Mouse (Mus musculus): ENCODE results near the gene Tsga10.
"Not testable (repeated sequence)": the region's sequence is repeated elsewhere in the genome, so short reads cannot be mapped to it uniquely, and the experiment has no call there.

Gene Tsga10

GRCm38 (mm10) chr1:37719761-37720640 lies 146.2 kb downstream of the Tsga10 start, which contains the start of gene 2010300C02Rik:
2010300C02Rik (minus strand) TSS chr1:37720085.
- DNase-seq (ENCODE audit: low read depth, low spot score), result peak; percentile 61

GRCm38 (mm10) chr1:37719030-37719723 lies 147.1 kb downstream of the Tsga10 start:
- no peak for DNase-seq (ENCODE audit: low read depth, low spot score)

GRCm38 (mm10) chr1:37718516-37718915 lies 147.7 kb downstream of the Tsga10 start:
- DNase-seq (ENCODE audit: low read depth, low spot score), result no peak

DNA sequence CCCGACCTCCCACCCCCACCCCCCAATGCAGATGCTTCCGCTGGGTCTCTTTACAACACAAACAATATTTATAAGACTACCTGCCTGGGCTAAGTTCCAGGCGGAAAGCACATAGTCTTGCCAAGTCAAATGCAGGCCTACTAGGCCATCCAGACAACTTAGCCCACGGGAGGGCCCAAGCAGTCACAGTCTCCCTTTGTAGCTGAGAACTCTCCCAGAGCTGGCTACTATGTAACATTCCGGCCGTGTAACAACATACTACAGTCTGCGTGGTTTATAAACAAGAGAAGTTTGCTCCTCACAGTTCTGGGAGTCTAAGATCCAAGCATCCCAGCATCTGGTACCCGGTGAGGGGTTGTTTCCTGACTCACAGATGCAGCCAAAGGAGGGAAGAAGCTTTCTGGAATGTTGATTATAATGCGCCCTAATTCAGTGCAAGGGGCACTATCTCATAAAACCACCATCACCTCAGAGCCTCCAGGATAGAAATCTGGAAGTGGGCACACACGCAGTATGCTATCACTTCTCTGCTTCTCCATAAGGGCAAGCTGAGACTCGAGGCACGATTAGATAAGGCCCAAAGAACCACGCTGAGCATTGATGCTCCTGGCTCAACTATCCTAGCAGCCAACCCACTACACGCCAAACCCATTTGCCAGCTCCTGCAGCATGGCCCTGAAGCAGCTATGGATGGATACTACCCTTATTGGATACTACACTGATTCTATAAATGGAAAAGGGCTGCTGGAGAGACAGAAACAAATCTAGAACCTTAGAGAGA lies 148.6 kb downstream of the Tsga10 start:
- DNase-seq (ENCODE audit: low read depth, low spot score), result no peak

- not testable (repeated sequence) for DNase-seq (ENCODE audit: low read depth, low spot score)
These were observed 153.9 kb downstream of the Tsga10 start for GRCm38 (mm10) chr1:37712357-37712737.

GRCm38 (mm10) chr1:37711596-37712356 lies 154.5 kb downstream of the Tsga10 start:
- no peak for DNase-seq (ENCODE audit: low read depth, low spot score)

- DNase-seq (ENCODE audit: low read depth, low spot score), result no peak
These were observed 155.1 kb downstream of the Tsga10 start for GRCm38 (mm10) chr1:37711082-37711481.

- no peak for DNase-seq (ENCODE audit: low read depth, low spot score)
These were observed 156.5 kb downstream of the Tsga10 start for GRCm38 (mm10) chr1:37709736-37710135.

DNA sequence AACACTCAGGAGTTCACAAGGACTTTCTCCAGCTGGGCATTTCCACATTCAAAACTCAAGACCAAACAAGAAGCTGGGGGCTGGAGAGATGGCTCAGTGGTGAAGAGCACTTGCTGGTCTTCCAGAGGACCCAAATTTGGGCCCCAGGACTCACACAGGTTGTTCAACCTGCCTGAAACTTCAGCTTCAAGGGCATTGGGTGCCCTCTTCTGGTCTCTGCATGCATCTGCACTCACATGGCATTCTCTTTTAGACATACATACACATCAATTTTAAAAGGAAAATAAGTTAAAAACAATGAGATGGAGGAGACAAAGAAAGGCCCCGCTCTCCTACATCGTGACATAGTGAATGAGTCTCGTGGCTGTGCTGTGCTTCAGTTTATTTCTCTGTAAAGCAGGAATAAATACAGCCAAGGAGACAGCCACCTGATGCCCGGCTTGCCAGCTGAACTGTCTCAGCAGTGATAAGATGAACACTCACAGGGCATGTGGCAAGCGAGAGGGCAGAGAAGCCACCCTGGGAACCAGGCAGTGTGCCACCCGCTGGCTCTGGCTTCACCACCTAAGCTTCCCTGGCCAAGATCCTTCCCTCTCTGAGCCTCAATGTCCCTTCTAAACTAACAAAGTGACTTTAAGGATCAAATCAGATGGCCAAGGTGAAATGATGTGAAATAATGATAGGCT lies 157.8 kb downstream of the Tsga10 start:
- no peak for DNase-seq (ENCODE audit: low read depth, low spot score)
